Mouse (Mus musculus): Measurements from ENCODE around the gene Ifih1.

GRCm38 (mm10) chr2:62654519-62655338 is 8.7 kb upstream of the Ifih1 start:
- TF ChIP-seq CTCF (IDR thresholded peaks at IDR 0.05; ENCODE audit: low read depth) (peak; percentile 82), EP300 (IDR thresholded peaks at IDR 0.05; ENCODE audit: low read depth) (no peak)
